Mouse (Mus musculus) embryonic facial prominence, embryonic 10.5 days (tissue): ENCODE results near the gene Cmc4. TPM values are rescaled to one million over a fixed set of nuclear protein-coding genes. Genes with fewer than 3 reads are reported as not detected.
A peak's percentile ranks its signal among the peaks of the same experiment; 100 is the strongest.

Experiments
- DNase-seq: peaks from one replicate; pipeline ENCODE4 v3.0.0-alpha.2; 2017; ENCODE audit warnings: low spot score
- H3K27ac ChIP-seq: fragments of 300-500 bp; sonication (generic); replicated peaks from 2 replicates; pipeline ENCODE4 v1.5.1; 2016; ENCODE audit warnings: mild to moderate bottlenecking
- H3K27me3 ChIP-seq: fragments of 300-500 bp; sonication (generic); replicated peaks from 2 replicates; pipeline ENCODE4 v1.6.1; 2016; ENCODE audit warnings: low read depth, mild to moderate bottlenecking; ENCODE audit not compliant: poor library complexity, severe bottlenecking
- H3K36me3 ChIP-seq: fragments of 300-500 bp; sonication (generic); replicated peaks from 2 replicates; pipeline ENCODE4 v1.6.1; 2016; ENCODE audit warnings: mild to moderate bottlenecking, moderate library complexity
- H3K4me1 ChIP-seq: fragments of 300-500 bp; sonication (generic); 2 replicates; pipeline ENCODE4 v1.6.1; 2016
- H3K4me3 ChIP-seq: fragments of 300-500 bp; sonication (generic); 2 replicates; pipeline ENCODE4 v1.5.1; 2016; ENCODE audit warnings: mild to moderate bottlenecking, moderate library complexity
- H3K9me3 ChIP-seq: fragments of 300-500 bp; sonication (generic); 2 replicates; pipeline ENCODE4 v1.6.1; 2016; ENCODE audit warnings: mild to moderate bottlenecking
- WGBS: fragments of 180-500 bp; shearing (Covaris S2); methylation state at CpG from one replicate; pipeline ENCODE4 v1.1.7; 2016; 5-methylcytosine and 5-hydroxymethylcytosine counted together
- polyA plus RNA-seq: library from polyadenylated mRNA; unstranded; fragments of >200 nt; fragmentation: Nextera tagmentation; extraction: Ambion mirVana; gene quantifications from 2 replicates; pipeline ENCODE4 v1.2.1, GENCODE M21; 2016

The Cmc4 gene
- 14.8 and 17.4 TPM in 2 replicates for polyA plus RNA-seq

- 17% methylated on average over 52 of the region's 52 CpGs for WGBS
Measured at GRCm38 (mm10) chrX:75415936-75416785, at the start of gene Cmc4, which contains the start of the genes Mtcp1 and Brcc3. Gene Cmc4 (minus strand): TSS chrX:75416584. Gene Mtcp1 (minus strand): TSS chrX:75416588. Gene Brcc3 (plus strand): TSS chrX:75416628.

GRCm38 (mm10) chrX:75454597-75454996 lies 38.2 kb upstream of the Cmc4 start:
- Histone ChIP-seq H3K4me1 (no peaks in the 10 kb centered on the region), H3K27ac (no peak overlapping the region), H3K27me3 (no peaks in the 10 kb centered on the region), H3K4me3 (no peak overlapping the region), H3K9me3 (peaks cover 15% of the 10 kb centered on the region; the same call in 1 of the 2 replicates), H3K36me3 (peaks cover 75% of the 10 kb centered on the region)
- 78% methylated on average over 1 of the region's 1 CpGs for WGBS
- DNase-seq: no peak

More at GRCm38 (mm10) chrX:75415936-75416785, at the start of gene Cmc4, which contains the start of the genes Mtcp1 and Brcc3:
- H3K27me3 ChIP-seq: 0 out of 2 replicates have a peak, but pooled peaks cover 4% of the 10 kb centered on the region
- peaks cover 5% of the 10 kb centered on the region; the same call in 1 of the 2 replicates for H3K36me3 ChIP-seq
- H3K9me3 ChIP-seq: no peaks in the 10 kb centered on the region
- peak within 1 kb of the TSS; percentile 89 for H3K27ac ChIP-seq
- H3K4me1 ChIP-seq: 0 out of 2 replicates have a peak, but pooled peaks cover 6% of the 10 kb centered on the region
- DNase-seq: peak; percentile 90
- H3K4me3 ChIP-seq: peak within 1 kb of the TSS; percentile 60

GRCm38 (mm10) chrX:75409711-75410110 lies 6.7 kb downstream of the Cmc4 start:
- no peak for DNase-seq
- WGBS: 91% methylated on average over 1 of the region's 1 CpGs
- Histone ChIP-seq H3K4me1 (0 out of 2 replicates have a peak, but pooled peaks cover under 1% of the 10 kb centered on the region), H3K4me3 (no peak overlapping the region), H3K27ac (no peak overlapping the region), H3K36me3 (no peaks in the 10 kb centered on the region), H3K27me3 (no peaks in the 10 kb centered on the region), H3K9me3 (no peaks in the 10 kb centered on the region)

- no peaks in the 10 kb centered on the region for H3K27me3 ChIP-seq
- H3K4me1 ChIP-seq: no peaks in the 10 kb centered on the region
- no peak overlapping the region for H3K27ac ChIP-seq
- no peak overlapping the region for H3K4me3 ChIP-seq
- DNase-seq: no peak
- peaks cover 11% of the 10 kb centered on the region for H3K36me3 ChIP-seq
- H3K9me3 ChIP-seq: no peaks in the 10 kb centered on the region
Measured at GRCm38 (mm10) chrX:75403350-75403749, 13.0 kb downstream of the Cmc4 start.

GRCm38 (mm10) chrX:75402668-75403067 lies 13.7 kb downstream of the Cmc4 start:
- WGBS: 78% methylated on average over 2 of the region's 2 CpGs
- Histone ChIP-seq H3K27ac (no peak overlapping the region), H3K4me3 (no peak overlapping the region), H3K27me3 (no peaks in the 10 kb centered on the region), H3K9me3 (no peaks in the 10 kb centered on the region), H3K36me3 (peaks cover 11% of the 10 kb centered on the region), H3K4me1 (no peaks in the 10 kb centered on the region)
- DNase-seq: no peak

GRCm38 (mm10) chrX:75399471-75399870 lies 16.9 kb downstream of the Cmc4 start:
- H3K4me3 ChIP-seq: no peak overlapping the region
- H3K4me1 ChIP-seq: no peaks in the 10 kb centered on the region
- no peak for DNase-seq
- H3K27ac ChIP-seq: no peak overlapping the region
- 98% methylated on average over 1 of the region's 1 CpGs for WGBS
- no peaks in the 10 kb centered on the region for H3K27me3 ChIP-seq
- H3K9me3 ChIP-seq: no peaks in the 10 kb centered on the region
- peaks cover 10% of the 10 kb centered on the region for H3K36me3 ChIP-seq

- Histone ChIP-seq H3K9me3 (no peaks in the 10 kb centered on the region), H3K27me3 (no peaks in the 10 kb centered on the region), H3K4me1 (no peaks in the 10 kb centered on the region), H3K27ac (peak within 1 kb of the TSS; percentile 89), H3K4me3 (peak within 1 kb of the TSS; percentile 60), H3K36me3 (no peaks in the 10 kb centered on the region)
- DNase-seq: peak; percentile 90
- WGBS: 15% methylated on average over 25 of the region's 25 CpGs
Measured at GRCm38 (mm10) chrX:75382195-75382771, 34.1 kb downstream of the Cmc4 start, which contains the start of the genes Fundc2 and F8. Gene Fundc2 (plus strand): TSS chrX:75382399. Gene F8 (minus strand): TSS chrX:75382615.

GRCm38 (mm10) chrX:75381699-75382098 lies 34.7 kb downstream of the Cmc4 start:
- 76% methylated on average over 5 of the region's 5 CpGs for WGBS
- Histone ChIP-seq H3K36me3 (no peaks in the 10 kb centered on the region), H3K4me3 (peak overlapping the region; percentile 60), H3K27ac (peak overlapping the region; percentile 89; the same call in 1 of the 2 replicates), H3K4me1 (no peaks in the 10 kb centered on the region), H3K27me3 (no peaks in the 10 kb centered on the region), H3K9me3 (no peaks in the 10 kb centered on the region)
- no peak for DNase-seq

GRCm38 (mm10) chrX:75381176-75381575 lies 35.2 kb downstream of the Cmc4 start:
- Histone ChIP-seq H3K36me3 (no peaks in the 10 kb centered on the region), H3K4me3 (no peak overlapping the region)
- 93% methylated on average over 1 of the region's 1 CpGs for WGBS

GRCm38 (mm10) chrX:75376815-75377214 lies 39.6 kb downstream of the Cmc4 start:
- DNase-seq: no peak
- no peak overlapping the region for H3K4me3 ChIP-seq
- no peaks in the 10 kb centered on the region for H3K4me1 ChIP-seq
- H3K27me3 ChIP-seq: no peaks in the 10 kb centered on the region
- no peaks in the 10 kb centered on the region for H3K36me3 ChIP-seq
- H3K27ac ChIP-seq: no peak overlapping the region
- H3K9me3 ChIP-seq: no peaks in the 10 kb centered on the region

More at GRCm38 (mm10) chrX:75381176-75381575, 35.2 kb downstream of the Cmc4 start:
- H3K4me1 ChIP-seq: no peaks in the 10 kb centered on the region
- H3K27me3 ChIP-seq: no peaks in the 10 kb centered on the region
- no peak for DNase-seq
- H3K27ac ChIP-seq: no peak overlapping the region
- no peaks in the 10 kb centered on the region for H3K9me3 ChIP-seq

- H3K4me3 ChIP-seq: no peak overlapping the region
- no peak for DNase-seq
- no peaks in the 10 kb centered on the region for H3K9me3 ChIP-seq
- H3K36me3 ChIP-seq: no peaks in the 10 kb centered on the region
- no peaks in the 10 kb centered on the region for H3K27me3 ChIP-seq
- H3K4me1 ChIP-seq: no peaks in the 10 kb centered on the region
- no peak overlapping the region for H3K27ac ChIP-seq
- 90% methylated on average over 2 of the region's 2 CpGs for WGBS
Measured at GRCm38 (mm10) chrX:75372666-75373425, 43.5 kb downstream of the Cmc4 start.

GRCm38 (mm10) chrX:75370197-75370596 lies 46.2 kb downstream of the Cmc4 start:
- H3K9me3 ChIP-seq: no peaks in the 10 kb centered on the region
- H3K4me1 ChIP-seq: no peaks in the 10 kb centered on the region
- no peaks in the 10 kb centered on the region for H3K27me3 ChIP-seq
- no peaks in the 10 kb centered on the region for H3K36me3 ChIP-seq
- no peak overlapping the region for H3K4me3 ChIP-seq
- DNase-seq: no peak
- H3K27ac ChIP-seq: no peak overlapping the region
